8 mouse cellular contexts compared by ENCODE assay signal in the genomic region with DNA sequence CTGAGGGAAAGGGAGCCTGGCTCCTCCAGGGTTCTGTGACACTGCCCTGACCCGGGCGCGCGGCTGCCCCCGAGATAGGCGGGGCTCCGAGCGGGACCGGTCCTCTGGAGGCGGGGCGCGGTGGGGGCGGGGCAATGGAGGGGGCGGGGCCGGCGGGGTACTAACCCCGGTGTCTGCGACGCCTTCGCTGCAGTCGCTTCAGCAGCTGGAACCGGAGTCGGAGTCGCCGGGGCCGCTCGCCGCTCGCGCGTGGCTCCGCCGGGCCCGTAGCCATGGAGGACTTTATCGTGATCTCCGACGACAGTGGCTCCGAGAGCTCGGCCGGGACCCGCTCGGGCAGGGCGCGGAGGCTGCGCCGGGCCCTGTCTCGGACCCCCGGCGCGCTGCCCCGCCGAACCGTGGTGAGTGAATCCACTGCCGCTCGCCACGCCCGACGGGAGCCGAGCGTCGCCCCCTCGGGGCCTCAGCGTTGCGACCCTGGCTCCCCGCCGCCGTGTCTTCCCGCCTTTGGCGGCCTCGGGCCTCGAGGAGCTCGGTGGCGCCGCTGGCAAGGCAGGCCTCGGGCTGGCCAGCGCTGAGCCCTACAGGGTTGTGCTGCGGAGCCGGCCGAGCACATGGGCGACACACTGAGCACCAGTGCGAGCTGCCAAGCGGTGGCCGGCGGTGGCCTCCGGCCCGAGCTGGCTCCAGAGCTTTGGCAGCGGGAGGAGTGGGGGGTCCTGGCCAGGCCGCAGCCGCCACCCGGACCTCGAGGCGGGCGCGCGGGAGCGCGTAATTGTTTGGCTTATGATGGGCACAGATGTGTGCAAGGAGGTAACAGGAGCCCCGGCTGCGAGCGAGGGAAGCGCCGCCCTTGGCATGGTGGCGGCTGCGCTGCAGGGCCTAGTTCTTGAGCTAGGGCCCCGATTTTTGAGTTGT. TPM values are rescaled to one million over a fixed set of nuclear protein-coding genes. Genes with fewer than 3 reads are reported as not detected.
DNase-seq lines count a peak whose midpoint lies in the region; ATAC-seq lines count a peak whose summit lies in the region.

A gene (plus strand): TSS at position 176 of the 918 bp plus-strand sequence.

- peak; percentile 76 for ATAC-seq in frontal cortex, adult (ENCODE audit: low TSS enrichment)
- peak; percentile 62 to 83 for ATAC-seq in hematopoietic stem cell, adult 5-6 weeks (replicated peaks in 1 of 2; ENCODE audit: insufficient read depth in 1 of 2, low FRiP score in 2 of 2, low TSS enrichment in 1 of 2, low read depth in 1 of 2, poor library complexity in 2 of 2, severe bottlenecking in 2 of 2)

- DNase-seq in Muller cell, postnatal 12 days (ENCODE audit: inconsistent ontology term), result peak; percentile 77
- DNase-seq in cerebellum, adult 8-10 months, result peak; percentile 63
- DNase-seq in layer of hippocampus, postnatal 14 days (ENCODE audit: low spot score in 2 of 2), result peak; percentile 46 to 52
- DNase-seq in lung, postnatal 14 days, result peak; percentile 79
- peak; percentile 77 for DNase-seq in ovary, postnatal 36 days (ENCODE audit: low spot score)
- DNase-seq in thymus, postnatal 14 days, result peak; percentile 83

RNA-seq across cellular contexts. Expression of the gene that starts here (rescaled TPM):
- total RNA-seq in hematopoietic stem cell, adult 5-6 weeks (2017), result 11.4 and 13.7 TPM in 2 replicates
- total RNA-seq in layer of hippocampus, postnatal 14 days (2021), result 10 to 100 TPM; 14.0 to 16.2 TPM

Comparison
In these comparisons a context has a peak if more than half of its experiments do, and no peak if none do; other contexts are left out.
1. Peak in every context shown above with its lines: DNase-seq and ATAC-seq.